Mouse (Mus musculus) spleen, adult 2 months (tissue): ENCODE data around the gene Socs4.

ENCODE experiments used
- CTCF ChIP-seq: fragments of 200-500 bp; IDR thresholded peaks from 2 replicates; pipeline ENCODE4 v1.5.1; 2011; ENCODE audit warnings: mild to moderate bottlenecking, inconsistent platforms; ENCODE audit not compliant: insufficient read depth, insufficient read length, insufficient replicate concordance; ENCODE audit errors: extremely low read depth
- POLR2A ChIP-seq: fragments of 200-500 bp; IDR thresholded peaks from 2 replicates; pipeline ENCODE4 v1.6.1; 2011; ENCODE audit warnings: low read depth, low read length, inconsistent platforms

GRCm38 (mm10) chr14:47286215-47286614 is 9.5 kb downstream of the Socs4 start:
- TF ChIP-seq CTCF, result no peak
- no peak for TF ChIP-seq POLR2A
